Mouse (Mus musculus): ENCODE results near the gene Paics. TPM values are rescaled to one million over a fixed set of nuclear protein-coding genes. Genes with fewer than 3 reads are reported as not detected.

Gene Paics
- polyA plus RNA-seq, 1 experiment from 2014 or later = 484 TPM

GRCm38 (mm10) chr5:76945678-76946033 is 5.5 kb upstream of the Paics start:
- 83% methylated on average over 2 of the region's 2 CpGs for WGBS
- H3K36me3 ChIP-seq (ENCODE audit: control insufficient read depth, insufficient read depth, low read length) = no peaks in the 10 kb centered on the region; the same call in 1 of the 2 replicates
- no peaks in the 10 kb centered on the region for H3K27me3 ChIP-seq (ENCODE audit: control insufficient read depth, insufficient read depth, low read length)
- no peak overlapping the region for H3K9ac ChIP-seq (ENCODE audit: low read length)
- H3K27ac ChIP-seq (replicated peaks; ENCODE audit: low read depth, low read length) = no peak overlapping the region
- no peak for ATAC-seq (ENCODE audit: insufficient number of reproducible peaks, low FRiP score, low TSS enrichment, low read depth)
- no peak overlapping the region for H3K4me3 ChIP-seq (ENCODE audit: low read depth, low read length)
- peaks cover 5% of the 10 kb centered on the region; the same call in 1 of the 2 replicates for H3K4me1 ChIP-seq (ENCODE audit: control insufficient read depth, insufficient read depth, low read length)
- H3K4me2 ChIP-seq (ENCODE audit: low read depth, severe bottlenecking) = no peak overlapping the region
- DNase-seq (ENCODE audit: low spot score) = no peak
- no peaks in the 10 kb centered on the region for H3K9me3 ChIP-seq (ENCODE audit: control insufficient read depth, low read length)

GRCm38 (mm10) chr5:76947142-76947541 is 4.0 kb upstream of the Paics start:
- Histone ChIP-seq H3K9ac (ENCODE audit: low read length) (no peak overlapping the region), H3K4me3 (ENCODE audit: low read depth, low read length) (no peak overlapping the region), H3K9me3 (ENCODE audit: control insufficient read depth, low read length) (no peaks in the 10 kb centered on the region), H3K36me3 (ENCODE audit: control insufficient read depth, insufficient read depth, low read length) (no peaks in the 10 kb centered on the region; the same call in 1 of the 2 replicates), H3K4me1 (ENCODE audit: control insufficient read depth, insufficient read depth, low read length) (peaks cover 5% of the 10 kb centered on the region; the same call in 1 of the 2 replicates), H3K4me2 (ENCODE audit: low read depth, severe bottlenecking) (no peak overlapping the region), H3K27ac (replicated peaks; ENCODE audit: low read depth, low read length) (no peak overlapping the region), H3K27me3 (ENCODE audit: control insufficient read depth, insufficient read depth, low read length) (no peaks in the 10 kb centered on the region)
- ATAC-seq (ENCODE audit: insufficient number of reproducible peaks, low FRiP score, low TSS enrichment, low read depth) = no peak
- DNase-seq (ENCODE audit: low spot score) = no peak
- WGBS = 82% methylated on average over 4 of the region's 4 CpGs

GRCm38 (mm10) chr5:76947758-76948157 is 3.3 kb upstream of the Paics start:
- Histone ChIP-seq H3K36me3 (ENCODE audit: control insufficient read depth, insufficient read depth, low read length) (no peaks in the 10 kb centered on the region; the same call in 1 of the 2 replicates), H3K9ac (ENCODE audit: low read length) (no peak overlapping the region), H3K4me1 (ENCODE audit: control insufficient read depth, insufficient read depth, low read length) (peaks cover 5% of the 10 kb centered on the region; the same call in 1 of the 2 replicates), H3K9me3 (ENCODE audit: control insufficient read depth, low read length) (no peaks in the 10 kb centered on the region), H3K4me2 (ENCODE audit: low read depth, severe bottlenecking) (no peak overlapping the region), H3K27ac (replicated peaks; ENCODE audit: low read depth, low read length) (no peak overlapping the region), H3K27me3 (ENCODE audit: control insufficient read depth, insufficient read depth, low read length) (no peaks in the 10 kb centered on the region), H3K4me3 (ENCODE audit: low read depth, low read length) (no peak overlapping the region)
- ATAC-seq (ENCODE audit: insufficient number of reproducible peaks, low FRiP score, low TSS enrichment, low read depth) (no peak), DNase-seq (ENCODE audit: low spot score) (no peak)
- 98% methylated on average over 4 of the region's 4 CpGs for WGBS

DNA sequence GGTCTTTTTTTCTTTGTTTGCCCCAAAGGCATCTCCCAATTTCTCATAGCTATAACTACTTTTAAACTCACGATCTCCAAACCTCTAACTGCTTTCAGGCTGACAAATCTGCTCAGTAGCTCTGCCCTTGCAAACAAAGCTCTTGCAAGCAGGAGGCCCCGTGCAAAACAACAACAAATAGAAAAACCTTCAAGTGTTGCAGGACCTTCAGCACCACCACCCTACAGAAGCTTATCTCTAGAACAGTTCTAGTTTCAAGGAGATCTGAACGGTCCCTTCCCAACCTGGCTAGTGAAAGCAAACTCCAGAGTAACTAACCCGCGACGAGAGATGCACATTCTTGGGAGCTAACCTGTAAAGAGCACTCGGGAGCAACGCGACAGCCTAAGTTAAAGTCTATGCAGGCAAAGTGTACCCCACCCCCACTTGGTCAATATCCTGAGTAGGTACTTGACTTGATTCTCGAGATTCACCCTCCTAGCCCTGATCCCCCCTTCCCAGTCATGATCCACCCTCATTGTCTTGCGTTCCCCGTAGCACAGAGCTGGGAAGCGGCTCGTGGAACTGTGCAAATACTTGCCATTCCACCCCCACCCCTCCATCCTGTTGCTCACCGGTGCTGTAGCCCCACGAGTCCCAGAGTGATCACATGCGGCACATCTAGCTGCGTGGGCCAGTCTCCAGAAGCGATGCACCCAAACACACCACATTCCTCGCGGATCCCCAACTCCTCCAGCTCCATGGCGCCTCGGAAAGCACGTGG is 583 bp upstream of the Paics start:
- peaks cover 5% of the 10 kb centered on the region; the same call in 1 of the 2 replicates for H3K4me1 ChIP-seq (ENCODE audit: control insufficient read depth, insufficient read depth, low read length)

DNA sequence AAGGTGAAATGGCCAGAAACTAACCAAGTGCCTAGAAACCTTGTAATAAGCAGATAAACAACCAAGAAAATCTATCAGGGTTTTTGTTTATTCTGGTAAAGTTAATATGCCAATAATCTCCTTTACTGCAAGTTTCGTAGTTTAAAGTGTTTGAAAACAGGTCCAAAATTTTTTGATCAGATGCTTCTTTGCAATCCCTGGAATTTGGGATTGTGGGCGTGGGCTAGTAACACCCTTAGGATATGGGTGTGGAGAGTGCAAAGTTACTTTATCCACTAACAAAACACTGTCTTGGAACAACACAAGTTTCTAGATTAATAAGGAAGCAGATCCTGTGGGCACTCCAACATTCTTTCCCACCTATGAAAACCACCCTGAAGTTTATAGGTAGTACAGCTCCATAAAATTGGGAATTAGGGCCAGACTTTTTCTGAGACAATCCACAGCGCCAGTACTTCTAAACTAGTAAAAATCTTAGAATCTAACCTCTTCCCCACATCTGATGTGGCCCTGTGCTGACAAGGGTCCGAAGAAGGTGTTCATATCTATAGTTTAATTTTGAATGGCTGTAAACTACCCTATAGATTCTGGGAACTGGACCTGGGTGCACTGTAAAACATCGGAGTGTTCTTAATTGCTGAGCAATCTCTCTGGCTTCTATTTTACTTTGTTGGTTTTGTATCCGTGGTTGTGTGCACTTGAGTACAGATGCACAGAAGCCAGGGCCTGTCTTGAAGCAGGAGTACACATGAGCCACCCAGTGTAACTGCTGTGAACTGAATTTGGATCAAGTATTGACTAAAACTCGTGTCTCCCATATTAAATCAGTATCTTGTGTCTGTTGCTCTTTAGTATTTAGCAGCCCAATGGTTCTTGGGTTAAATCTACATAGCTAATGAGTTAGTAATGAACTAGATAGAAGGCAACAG is 1.3 kb downstream of the Paics start:
- DNase-seq (ENCODE audit: low spot score) = no peak
- H3K4me1 ChIP-seq (ENCODE audit: control insufficient read depth, insufficient read depth, low read length) = peaks cover 5% of the 10 kb centered on the region; the same call in 1 of the 2 replicates
- no peaks in the 10 kb centered on the region for H3K27me3 ChIP-seq (ENCODE audit: control insufficient read depth, insufficient read depth, low read length)
- H3K4me2 ChIP-seq (ENCODE audit: low read depth, severe bottlenecking) = peak overlapping the region; percentile 48
- ATAC-seq (ENCODE audit: insufficient number of reproducible peaks, low FRiP score, low TSS enrichment, low read depth) = no peak
- peak overlapping the region; percentile 67 for H3K4me3 ChIP-seq (ENCODE audit: low read depth, low read length)
- peak overlapping the region; percentile 57 for H3K27ac ChIP-seq (replicated peaks; ENCODE audit: low read depth, low read length)
- H3K9ac ChIP-seq (ENCODE audit: low read length) = peak overlapping the region; percentile 71
- 14% methylated on average over 7 of the region's 7 CpGs for WGBS
- H3K9me3 ChIP-seq (ENCODE audit: control insufficient read depth, low read length) = no peaks in the 10 kb centered on the region
- H3K36me3 ChIP-seq (ENCODE audit: control insufficient read depth, insufficient read depth, low read length) = peaks cover 10% of the 10 kb centered on the region

More for the DNA sequence above, 583 bp upstream of the Paics start:
- ATAC-seq (ENCODE audit: insufficient number of reproducible peaks, low FRiP score, low TSS enrichment, low read depth) (no peak; the same call in 1 of the 2 replicates), DNase-seq (ENCODE audit: low spot score) (no peak)
- H3K9ac ChIP-seq (ENCODE audit: low read length) = peak overlapping the region; percentile 35
- no peaks in the 10 kb centered on the region for H3K9me3 ChIP-seq (ENCODE audit: control insufficient read depth, low read length)
- WGBS = 1% methylated on average over 24 of the region's 24 CpGs
- 0 out of 2 replicates have a peak overlapping the region, but pooled peaks have one; percentile 10 for H3K27ac ChIP-seq (replicated peaks; ENCODE audit: low read depth, low read length)
- peaks cover 2% of the 10 kb centered on the region; the same call in 1 of the 2 replicates for H3K36me3 ChIP-seq (ENCODE audit: control insufficient read depth, insufficient read depth, low read length)
- no peaks in the 10 kb centered on the region for H3K27me3 ChIP-seq (ENCODE audit: control insufficient read depth, insufficient read depth, low read length)
- peak overlapping the region; percentile 48 for H3K4me2 ChIP-seq (ENCODE audit: low read depth, severe bottlenecking)
- peak overlapping the region; percentile 67 for H3K4me3 ChIP-seq (ENCODE audit: low read depth, low read length)

- Histone ChIP-seq H3K4me2 (ENCODE audit: low read depth, severe bottlenecking) (no peak overlapping the region), H3K9me3 (ENCODE audit: control insufficient read depth, low read length) (no peaks in the 10 kb centered on the region), H3K36me3 (ENCODE audit: control insufficient read depth, insufficient read depth, low read length) (peaks cover 14% of the 10 kb centered on the region), H3K27me3 (ENCODE audit: control insufficient read depth, insufficient read depth, low read length) (no peaks in the 10 kb centered on the region), H3K27ac (replicated peaks; ENCODE audit: low read depth, low read length) (no peak overlapping the region), H3K4me3 (ENCODE audit: low read depth, low read length) (no peak overlapping the region), H3K9ac (ENCODE audit: low read length) (no peak overlapping the region), H3K4me1 (ENCODE audit: control insufficient read depth, insufficient read depth, low read length) (peaks cover 5% of the 10 kb centered on the region; the same call in 1 of the 2 replicates)
- no peak for ATAC-seq (ENCODE audit: insufficient number of reproducible peaks, low FRiP score, low TSS enrichment, low read depth)
- DNase-seq (ENCODE audit: low spot score) = no peak
- WGBS = 81% methylated on average over 3 of the region's 3 CpGs
Measured at GRCm38 (mm10) chr5:76953794-76954193, 2.7 kb downstream of the Paics start.

DNA sequence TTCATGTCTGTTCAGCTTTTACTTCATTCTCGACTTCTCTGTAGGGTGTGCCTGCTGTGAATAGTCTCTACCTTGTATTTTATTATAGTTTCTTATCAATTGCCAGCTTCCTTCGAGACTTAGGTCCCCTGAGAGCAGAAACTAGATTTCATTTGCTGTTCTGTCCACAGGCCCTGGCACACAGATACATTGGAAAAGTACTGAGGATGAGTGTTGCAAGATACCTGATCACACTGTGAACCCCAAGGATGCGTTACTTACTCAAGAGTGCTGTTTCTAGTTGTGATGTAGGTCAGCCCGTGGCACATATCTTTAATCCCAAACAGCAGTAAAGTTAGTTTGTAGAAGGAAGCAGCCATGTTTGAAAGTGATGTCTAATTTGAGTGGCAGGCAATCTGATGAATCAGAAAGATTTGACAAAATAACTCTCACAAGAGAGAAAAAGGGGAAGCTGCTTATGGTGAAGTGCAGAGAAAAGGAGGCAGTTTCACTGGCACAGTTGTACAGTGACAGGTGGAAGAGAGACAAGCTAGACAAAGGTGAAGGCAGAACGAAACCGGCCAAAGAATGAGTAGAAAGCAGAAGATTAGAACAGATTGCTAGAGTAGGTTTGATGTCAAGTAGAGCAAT is 3.3 kb downstream of the Paics start:
- no peak for DNase-seq (ENCODE audit: low spot score)
- no peaks in the 10 kb centered on the region for H3K9me3 ChIP-seq (ENCODE audit: control insufficient read depth, low read length)
- peaks cover 5% of the 10 kb centered on the region; the same call in 1 of the 2 replicates for H3K4me1 ChIP-seq (ENCODE audit: control insufficient read depth, insufficient read depth, low read length)
- no peak overlapping the region for H3K9ac ChIP-seq (ENCODE audit: low read length)
- no peak overlapping the region for H3K4me2 ChIP-seq (ENCODE audit: low read depth, severe bottlenecking)
- H3K4me3 ChIP-seq (ENCODE audit: low read depth, low read length) = no peak overlapping the region
- H3K27ac ChIP-seq (replicated peaks; ENCODE audit: low read depth, low read length) = no peak overlapping the region
- no peaks in the 10 kb centered on the region for H3K27me3 ChIP-seq (ENCODE audit: control insufficient read depth, insufficient read depth, low read length)
- 83% methylated on average over 6 of the region's 6 CpGs for WGBS
- peaks cover 17% of the 10 kb centered on the region for H3K36me3 ChIP-seq (ENCODE audit: control insufficient read depth, insufficient read depth, low read length)
- no peak for ATAC-seq (ENCODE audit: insufficient number of reproducible peaks, low FRiP score, low TSS enrichment, low read depth)

DNA sequence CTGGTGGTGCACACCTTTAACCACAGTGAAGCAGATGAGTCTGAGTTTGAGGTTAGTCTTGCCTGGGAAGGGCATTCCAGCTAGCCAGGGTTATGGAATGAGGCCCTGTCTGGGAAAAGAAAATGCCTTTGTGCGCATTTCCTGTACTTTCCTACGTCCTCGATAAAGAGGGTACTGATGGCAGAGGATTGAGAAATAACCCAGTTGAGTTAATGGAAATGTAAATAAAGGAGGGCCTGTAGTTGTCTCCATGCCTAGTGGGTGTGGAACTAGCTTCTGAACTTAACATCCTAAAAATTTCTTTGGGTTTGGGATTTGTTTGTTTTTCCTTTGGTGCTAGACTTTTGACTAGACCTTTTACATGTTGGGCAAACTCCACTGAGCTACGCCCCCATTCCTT is 4.4 kb downstream of the Paics start:
- WGBS = 90% methylated on average over 4 of the region's 4 CpGs
- ATAC-seq (ENCODE audit: insufficient number of reproducible peaks, low FRiP score, low TSS enrichment, low read depth) (no peak), DNase-seq (ENCODE audit: low spot score) (no peak)
- no peaks in the 10 kb centered on the region for H3K27me3 ChIP-seq (ENCODE audit: control insufficient read depth, insufficient read depth, low read length)
- no peak overlapping the region for H3K27ac ChIP-seq (replicated peaks; ENCODE audit: low read depth, low read length)
- peaks cover 22% of the 10 kb centered on the region for H3K36me3 ChIP-seq (ENCODE audit: control insufficient read depth, insufficient read depth, low read length)
- no peaks in the 10 kb centered on the region for H3K9me3 ChIP-seq (ENCODE audit: control insufficient read depth, low read length)
- H3K4me2 ChIP-seq (ENCODE audit: low read depth, severe bottlenecking) = no peak overlapping the region
- H3K9ac ChIP-seq (ENCODE audit: low read length) = no peak overlapping the region
- no peaks in the 10 kb centered on the region for H3K4me1 ChIP-seq (ENCODE audit: control insufficient read depth, insufficient read depth, low read length)
- H3K4me3 ChIP-seq (ENCODE audit: low read depth, low read length) = no peak overlapping the region

Data from limb, embryonic 11.5 days (tissue).